Mouse (Mus musculus): Measurements from ENCODE around the gene Mtnr1a. TPM values are rescaled to one million over a fixed set of nuclear protein-coding genes. Genes with fewer than 3 reads are reported as not detected.

Gene Mtnr1a
- not detected for total RNA-seq (2023)

DNA sequence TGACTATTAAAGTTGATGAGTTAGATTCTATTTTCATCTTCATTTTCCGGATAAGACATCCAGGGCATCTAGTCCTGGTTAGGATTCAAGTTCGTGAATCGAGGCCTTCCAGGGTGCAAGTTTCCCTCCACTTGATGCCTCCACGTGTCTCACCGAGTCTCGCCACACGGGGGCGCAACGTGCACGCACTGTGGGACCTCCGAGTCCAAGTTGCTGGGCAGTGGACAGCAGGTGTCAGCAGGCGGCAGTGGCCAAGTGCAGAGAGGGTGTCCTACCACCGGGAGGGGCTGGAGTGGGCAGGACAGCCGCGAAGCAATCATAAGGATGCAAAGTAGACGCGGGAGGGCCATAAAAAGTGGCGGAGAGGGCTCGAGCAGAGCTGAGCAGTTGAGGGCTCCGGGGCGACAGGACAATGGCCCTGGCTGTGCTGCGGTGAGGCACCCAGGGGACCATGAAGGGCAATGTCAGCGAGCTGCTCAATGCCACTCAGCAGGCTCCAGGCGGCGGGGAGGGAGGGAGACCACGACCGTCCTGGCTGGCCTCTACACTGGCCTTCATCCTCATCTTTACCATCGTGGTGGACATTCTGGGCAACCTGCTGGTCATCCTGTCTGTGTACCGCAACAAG lies at the start of gene Mtnr1a:
Mtnr1a (plus strand) TSS at position 379 of the 628 bp plus-strand sequence.

Other genes with a start within 250 kb of the Mtnr1a start
- under 1 TPM in 1 of 2 experiments, not detected in 1; 0.03 TPM for gene Fat1, start 133.7 kb upstream of the Mtnr1a start, total RNA-seq (2023)
- gene F11, start 192.9 kb downstream of the Mtnr1a start, total RNA-seq (2023) = not detected
- under 1 TPM in 1 of 2 experiments, not detected in 1; 0.15 TPM for gene Klkb1, start 225.7 kb downstream of the Mtnr1a start, total RNA-seq (2023)
- not detected for gene Gm45753, start 239.3 kb downstream of the Mtnr1a start, total RNA-seq (2023)

Measured in T-cell, adult 66 days (primary cell).